In genomic region chr10:4683106-4683505, GRCm38 (mm10) we compare ENCODE assay signal across 18 mouse cellular contexts.
A peak's percentile ranks its signal among the peaks of the same experiment; 100 is the strongest.
DNase-seq lines count a peak whose midpoint lies in the region; ATAC-seq lines count a peak whose summit lies in the region.
"Had no signal": no experiment of that assay in that cellular context is flagged by ENCODE, and none has a peak within 500 bp of the region (broad histone marks: within the 10 kb centered on the region; RNA-seq: fewer than 3 reads in every experiment).

No protein-coding gene starts in this region.

- H3K4me2 ChIP-seq in liver, embryonic 12.5 days: no peak overlapping the region
- H3K4me2 ChIP-seq: embryonic facial prominence, embryonic 12.5 days; forebrain, embryonic 12.5 days; heart, embryonic 11.5 days; hindbrain, embryonic 13.5 days; lung, embryonic 14.5 days; midbrain, embryonic 12.5 days had no signal

- H3K9ac ChIP-seq in liver, embryonic 12.5 days: no peak overlapping the region
- H3K9ac ChIP-seq: embryonic facial prominence, embryonic 12.5 days; forebrain, embryonic 12.5 days; hindbrain, embryonic 13.5 days; liver, embryonic 14.5 days; lung, embryonic 14.5 days; midbrain, embryonic 12.5 days had no signal

- no peak overlapping the region for H3K27ac ChIP-seq in hindbrain, embryonic 10.5 days
- H3K27ac ChIP-seq in liver, embryonic 12.5 days: no peak overlapping the region
- H3K27ac ChIP-seq: embryonic facial prominence, embryonic 12.5 days; forebrain, embryonic 12.5 days; hindbrain, embryonic 13.5 days; left cerebral cortex, adult 2 months; liver, embryonic 14.5 days; midbrain, embryonic 12.5 days had no signal

- no peaks in the 10 kb centered on the region for H3K27me3 ChIP-seq in hindbrain, embryonic 10.5 days (ENCODE audit: insufficient read depth, poor library complexity, severe bottlenecking)
- H3K27me3 ChIP-seq in liver, embryonic 12.5 days (replicated peaks): no peaks in the 10 kb centered on the region
- H3K27me3 ChIP-seq: embryonic facial prominence, embryonic 12.5 days; forebrain, embryonic 12.5 days; hindbrain, embryonic 13.5 days; midbrain, embryonic 12.5 days had no signal

- no peak for ATAC-seq in liver, embryonic 12.5 days

- no peaks in the 10 kb centered on the region for H3K9me3 ChIP-seq in hindbrain, embryonic 10.5 days
- H3K9me3 ChIP-seq in liver, embryonic 12.5 days (replicated peaks): no peaks in the 10 kb centered on the region
- H3K9me3 ChIP-seq: embryonic facial prominence, embryonic 12.5 days; forebrain, embryonic 12.5 days; hindbrain, embryonic 13.5 days; midbrain, embryonic 12.5 days had no signal

- no peaks in the 10 kb centered on the region for H3K36me3 ChIP-seq in hindbrain, embryonic 10.5 days
- no peaks in the 10 kb centered on the region for H3K36me3 ChIP-seq in liver, embryonic 12.5 days
- H3K36me3 ChIP-seq: embryonic facial prominence, embryonic 12.5 days; forebrain, embryonic 12.5 days; hindbrain, embryonic 13.5 days; midbrain, embryonic 12.5 days had no signal

- DNase-seq in adrenal gland, adult (ENCODE audit: inconsistent age in 2 of 2, low spot score in 1 of 2): peak; percentile 64 to 92
- DNase-seq in adrenal gland, postnatal 4 days (ENCODE audit: low spot score in 2 of 2): no peak
- peak; percentile 52 for DNase-seq in ovary, adult 18-20 months (ENCODE audit: low spot score)
- no peak for DNase-seq in ovary, postnatal 10 days (ENCODE audit: low spot score)
- peak; percentile 71 for DNase-seq in adrenal gland, postnatal 14 days
- peak; percentile 52 for DNase-seq in gonadal fat pad, adult 2 months (ENCODE audit: low read depth)
- DNase-seq in hindbrain, embryonic 10.5 days (ENCODE audit: low spot score): no peak
- DNase-seq: kidney, adult 18-20 months; kidney, postnatal 10 days; lung, embryonic 14.5 days had no signal

- 87% methylated on average over 5 of the region's 5 CpGs for WGBS in hindbrain, embryonic 10.5 days
- WGBS in liver, embryonic 12.5 days (ENCODE audit: insufficient replicate concordance): 53% methylated on average over 5 of the region's 5 CpGs

- H3K4me1 ChIP-seq in hindbrain, embryonic 10.5 days (replicated peaks): no peaks in the 10 kb centered on the region
- H3K4me1 ChIP-seq in liver, embryonic 12.5 days: no peaks in the 10 kb centered on the region
- H3K4me1 ChIP-seq: embryonic facial prominence, embryonic 12.5 days; forebrain, embryonic 12.5 days; hindbrain, embryonic 13.5 days; midbrain, embryonic 12.5 days had no signal

- no peak overlapping the region for H3K4me3 ChIP-seq in hindbrain, embryonic 10.5 days
- H3K4me3 ChIP-seq in liver, embryonic 12.5 days: no peak overlapping the region
- H3K4me3 ChIP-seq: embryonic facial prominence, embryonic 12.5 days; forebrain, embryonic 12.5 days; hindbrain, embryonic 13.5 days; left cerebral cortex, adult 2 months; midbrain, embryonic 12.5 days had no signal

Comparison
In these comparisons a context has a peak if more than half of its experiments do, and no peak if none do; other contexts are left out.
1. DNase-seq: peak in adrenal gland, adult (2 of 2), ovary, adult 18-20 months (single experiment), adrenal gland, postnatal 14 days (single experiment) and gonadal fat pad, adult 2 months (single experiment); none in adrenal gland, postnatal 4 days (0 of 2), ovary, postnatal 10 days (single experiment) and hindbrain, embryonic 10.5 days (single experiment).